Mouse (Mus musculus) ES-E14 (cell line): ENCODE data around the gene Rnf32.

Experiments
- MAFK ChIP-seq: IDR thresholded peaks from 2 replicates; pipeline ENCODE4 v1.6.1; 2014; ENCODE audit warnings: mild to moderate bottlenecking, low read depth, low read length, inconsistent platforms; ENCODE audit not compliant: insufficient read depth
- ZC3H11A ChIP-seq: IDR thresholded peaks from 2 replicates; pipeline ENCODE4 v1.6.1; 2012; ENCODE audit warnings: low read depth, mild to moderate bottlenecking, inconsistent platforms, low read length, borderline replicate concordance

- TF ChIP-seq ZC3H11A (no peak), MAFK (no peak)
These were observed 55.2 kb downstream of the Rnf32 start for GRCm38 (mm10) chr5:29250795-29251495.
